Mouse (Mus musculus) MEL (cell line): Measurements from ENCODE around the gene Smarcc2. TPM values are rescaled to one million over a fixed set of nuclear protein-coding genes. Genes with fewer than 3 reads are reported as not detected.

ENCODE experiments used
- DNase-seq: peaks from one replicate; pipeline ENCODE4 v3.0.0; 2011; ENCODE audit warnings: low read depth, low spot score
- H3K27ac ChIP-seq: 2 replicates; pipeline ENCODE4 v1.5.1; 2012; ENCODE audit warnings: low read depth, mild to moderate bottlenecking, control low read depth, low read length, moderate library complexity; ENCODE audit not compliant: control insufficient read depth
- H3K27me3 ChIP-seq, 2 experiments: fragments of 150-350 bp in 1 of 2; sonication (generic) in 1 of 2; 2 replicates each; pipeline ENCODE4 v1.6.1; 2012; ENCODE audit warnings: low read length in 2 of 2, mild to moderate bottlenecking in 2 of 2, improper control_type of control experiment in 1 of 2, moderate library complexity in 1 of 2; ENCODE audit not compliant: insufficient read depth in 2 of 2, control insufficient read depth in 1 of 2
- H3K36me3 ChIP-seq, 2 experiments: 2 replicates each; pipeline ENCODE4 v1.6.1; 2012 to 2014; ENCODE audit warnings: low read length in 2 of 2, improper control_type of control experiment in 1 of 2, inconsistent platforms in 1 of 2, mild to moderate bottlenecking in 1 of 2; ENCODE audit not compliant: insufficient read depth in 2 of 2, control insufficient read depth in 1 of 2
- H3K4me1 ChIP-seq, 2 experiments: fragments of 150-350 bp in 1 of 2; sonication (generic) in 1 of 2; 2 replicates each; pipeline ENCODE4 v1.6.1; 2012; ENCODE audit warnings: low read length in 2 of 2, improper control_type of control experiment in 1 of 2, mild to moderate bottlenecking in 1 of 2; ENCODE audit not compliant: insufficient read depth in 2 of 2, control insufficient read depth in 1 of 2
- H3K4me3 ChIP-seq, 2 experiments: fragments of 150-350 bp in 1 of 2; sonication (generic) in 1 of 2; 2 replicates each; pipeline ENCODE4 v1.5.1; 2012; ENCODE audit warnings: low read depth in 2 of 2, low read length in 2 of 2, mild to moderate bottlenecking in 2 of 2, moderate library complexity in 2 of 2, control low read depth in 1 of 2, improper control_type of control experiment in 1 of 2; ENCODE audit not compliant: control insufficient read depth in 1 of 2, insufficient read depth in 1 of 2
- H3K79me2 ChIP-seq: 2 replicates; pipeline ENCODE4 v1.6.1; 2012; ENCODE audit warnings: mild to moderate bottlenecking, low read length, moderate library complexity; ENCODE audit not compliant: control insufficient read depth, poor library complexity, insufficient read depth
- H3K9ac ChIP-seq: 2 replicates; pipeline ENCODE4 v1.6.1; 2012; ENCODE audit warnings: low read depth, mild to moderate bottlenecking, control low read depth, low read length, moderate library complexity; ENCODE audit not compliant: control insufficient read depth, poor library complexity, severe bottlenecking
- H3K9me3 ChIP-seq: fragments of 150-350 bp; sonication (generic); replicated peaks from 2 replicates; pipeline ENCODE4 v1.6.1; 2012; ENCODE audit warnings: mild to moderate bottlenecking, low read length, improper control_type of control experiment, moderate library complexity; ENCODE audit not compliant: insufficient read depth
- BHLHE40 ChIP-seq: IDR thresholded peaks from 2 replicates; pipeline ENCODE4 v1.6.1; 2012; ENCODE audit warnings: low read depth, mild to moderate bottlenecking, inconsistent platforms, low read length, improper control_type of control experiment, borderline replicate concordance
- CTCF ChIP-seq, 3 experiments: IDR thresholded peaks in 2 of 3; conservative IDR thresholded peaks in 1 of 3; 2 replicates each; pipeline ENCODE4 v1.5.1; 2011 to 2012; ENCODE audit warnings: low read length in 3 of 3, low read depth in 2 of 3, mild to moderate bottlenecking in 2 of 3, improper control_type of control experiment in 1 of 3, inconsistent platforms in 1 of 3, mixed read lengths in 1 of 3, moderate library complexity in 1 of 3; ENCODE audit not compliant: control insufficient read depth in 1 of 3, insufficient read depth in 1 of 3, poor library complexity in 1 of 3, severe bottlenecking in 1 of 3
- EP300 ChIP-seq, 2 experiments: IDR thresholded peaks; 2 replicates each; pipeline ENCODE4 v1.6.1; 2011; ENCODE audit warnings: improper control_type of control experiment in 2 of 2, low read length in 2 of 2, low read depth in 1 of 2, mild to moderate bottlenecking in 1 of 2
- ETS1 ChIP-seq: IDR thresholded peaks from 2 replicates; pipeline ENCODE4 v1.6.1; 2012; ENCODE audit warnings: low read depth, mild to moderate bottlenecking, inconsistent platforms, low read length, improper control_type of control experiment, moderate library complexity
- GATA1 ChIP-seq: IDR thresholded peaks from 2 replicates; pipeline ENCODE4 v1.6.1; 2011; ENCODE audit warnings: low read depth, low read length, improper control_type of control experiment
- HCFC1 ChIP-seq: IDR thresholded peaks from 2 replicates; pipeline ENCODE4 v1.6.1; 2012; ENCODE audit warnings: low read depth, mild to moderate bottlenecking, inconsistent platforms, low read length, improper control_type of control experiment, moderate library complexity
- MAFK ChIP-seq: IDR thresholded peaks from 2 replicates; pipeline ENCODE4 v1.6.1; 2011; ENCODE audit warnings: low read depth, mild to moderate bottlenecking, low read length, improper control_type of control experiment, borderline replicate concordance
- NELFE ChIP-seq: IDR thresholded peaks from 2 replicates; pipeline ENCODE4 v1.6.1; 2011; ENCODE audit warnings: low read depth, low read length, improper control_type of control experiment
- NRF1 ChIP-seq: IDR thresholded peaks from 2 replicates; pipeline ENCODE4 v1.6.1; 2014; ENCODE audit warnings: low read depth, mild to moderate bottlenecking, inconsistent platforms, low read length, improper control_type of control experiment, moderate library complexity; ENCODE audit not compliant: poor library complexity, insufficient read depth, severe bottlenecking
- POLR2A ChIP-seq, 2 experiments: IDR thresholded peaks; 2 replicates each; pipeline ENCODE4 v1.6.1; 2011 to 2012; ENCODE audit warnings: low read length in 2 of 2, mild to moderate bottlenecking in 2 of 2, control low read depth in 1 of 2, improper control_type of control experiment in 1 of 2, low read depth in 1 of 2, moderate library complexity in 1 of 2; ENCODE audit not compliant: control insufficient read depth in 1 of 2, insufficient read depth in 1 of 2, poor library complexity in 1 of 2
- USF2 ChIP-seq, 2 experiments: IDR thresholded peaks; 2 replicates each; pipeline ENCODE4 v1.6.1; 2011 to 2012; ENCODE audit warnings: improper control_type of control experiment in 2 of 2, low read length in 2 of 2, borderline replicate concordance in 1 of 2, inconsistent platforms in 1 of 2, low read depth in 1 of 2, mild to moderate bottlenecking in 1 of 2; ENCODE audit not compliant: insufficient read depth in 1 of 2
- ZKSCAN1 ChIP-seq: IDR thresholded peaks from 2 replicates; pipeline ENCODE4 v1.6.1; 2012; ENCODE audit warnings: low read depth, mild to moderate bottlenecking, inconsistent platforms, low read length, improper control_type of control experiment, moderate library complexity
- polyA plus RNA-seq, 2 experiments: library from polyadenylated mRNA; stranded (reverse) in 1 of 2; unstranded in 1 of 2; fragments of >175 nt in 1 of 2; fragments of >200 nt in 1 of 2; gene quantifications; 2 replicates each; pipeline versions ENCODE4 v1.2.1 to v1.2.4; 2012; ENCODE audit warnings: low replicate concordance in 2 of 2, low read depth in 1 of 2; ENCODE audit not compliant: insufficient read length in 2 of 2, insufficient read depth in 1 of 2, missing spikeins in 1 of 2
- total RNA-seq: library from RNA; depleted of rRNA; stranded (reverse); fragments of 300-350 nt; gene quantifications from 2 replicates; pipeline ENCODE4 v1.2.3, GENCODE M21; 2012

The Smarcc2 gene
- total and polyA plus RNA-seq, 3 experiments: 24.8 to 226 (median 68.8) TPM

DNA sequence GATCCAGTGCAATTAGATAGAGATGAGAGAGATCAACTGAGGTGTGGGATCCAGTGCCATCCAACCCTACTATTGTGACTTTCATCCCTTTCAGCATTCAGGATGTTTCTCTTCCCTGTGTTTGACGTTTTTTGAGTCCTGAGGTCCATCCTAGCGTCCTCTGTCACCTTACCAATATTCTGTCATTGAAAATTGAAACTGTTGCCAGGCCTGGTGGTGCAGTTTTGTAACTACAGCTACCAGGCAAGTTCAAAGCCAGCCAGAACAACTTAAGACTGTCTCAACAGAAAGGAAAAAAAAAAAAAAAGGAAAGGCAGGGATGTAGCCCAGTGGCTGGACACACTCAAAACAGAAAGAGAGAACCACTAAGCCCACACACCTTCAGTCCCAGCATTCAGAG is 36.2 kb downstream of the Smarcc2 start:
- no peaks in the 10 kb centered on the region for H3K27me3 ChIP-seq
- peaks cover 36% of the 10 kb centered on the region for H3K79me2 ChIP-seq
- peak; percentile 59 for DNase-seq
- TF ChIP-seq EP300 (IDR thresholded peaks at IDR 0.05; ENCODE audit: low read depth in 1 of 2, low read length in 2 of 2) (no peak), NELFE (no peak), CTCF (IDR thresholded peaks at IDR 0.05 in 2 of 3, conservative IDR thresholded peaks at IDR 0.05 in 1 of 3; ENCODE audit: control insufficient read depth in 1 of 3, insufficient read depth in 1 of 3, low read depth in 2 of 3, low read length in 3 of 3, poor library complexity in 1 of 3, severe bottlenecking in 1 of 3) (peak in 1 of 3 experiments; percentile 21; a peak in 1 of 6 replicates)
- TF ChIP-seq, all 39 proteins: peak for 1
- Histone ChIP-seq H3K36me3 (peaks cover 5 to 24% of the 10 kb centered on the region in 2 experiments), H3K4me3 (peak overlapping the region; percentile 64 to 79), H3K9ac (peak overlapping the region; percentile 86), H3K9me3 (no peaks in the 10 kb centered on the region), H3K27ac (peak overlapping the region; percentile 77), H3K4me1 (peaks cover 17 to 34% of the 10 kb centered on the region in 2 experiments)

DNA sequence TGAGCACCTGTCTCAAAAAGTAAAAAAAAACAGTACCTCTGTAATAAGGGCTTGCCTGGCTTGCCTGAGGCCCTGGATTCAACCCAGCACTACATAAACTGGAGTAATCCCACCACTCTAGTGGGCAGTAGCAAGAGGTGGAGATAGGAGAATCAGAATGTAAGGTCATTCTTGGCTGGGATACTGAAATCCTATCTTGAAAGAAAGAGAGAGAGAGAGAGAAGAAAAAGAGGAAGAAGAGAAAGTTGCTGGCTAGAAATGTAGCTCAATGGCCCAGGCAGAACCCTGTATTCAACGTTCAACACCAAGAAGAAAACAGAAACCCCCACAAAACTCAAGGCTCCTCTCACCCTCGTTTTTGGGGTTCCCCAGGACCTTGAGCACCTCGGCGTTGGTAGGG is 36.9 kb downstream of the Smarcc2 start:
- TF ChIP-seq USF2 (IDR thresholded peaks at IDR 0.05; ENCODE audit: borderline replicate concordance in 1 of 2, insufficient read depth in 1 of 2, low read depth in 1 of 2, low read length in 2 of 2) (no peak), NELFE (no peak), NRF1 (no peak), ETS1 (peak; percentile 24), ZKSCAN1 (no peak), MAFK (no peak), EP300 (IDR thresholded peaks at IDR 0.05; ENCODE audit: low read depth in 1 of 2, low read length in 2 of 2) (peak in 1 of 2 experiments; percentile 63; a peak in 2 of 4 replicates), HCFC1 (peak; percentile 31; the same call in 1 of the 2 replicates), BHLHE40 (no peak), POLR2A (IDR thresholded peaks at IDR 0.05; ENCODE audit: control insufficient read depth in 1 of 2, insufficient read depth in 1 of 2, low read depth in 1 of 2, low read length in 2 of 2, poor library complexity in 1 of 2) (no peak)
- H3K9ac ChIP-seq: peak overlapping the region; percentile 59
- 0 out of 4 replicates have a peak overlapping the region, but pooled peaks of 1 of the 2 experiments have one; percentile 17 for H3K4me3 ChIP-seq
- peaks cover 17 to 34% of the 10 kb centered on the region in 2 experiments for H3K4me1 ChIP-seq
- peaks cover 36% of the 10 kb centered on the region for H3K79me2 ChIP-seq
- no peaks in the 10 kb centered on the region for H3K9me3 ChIP-seq
- peak; percentile 66 for DNase-seq
- H3K27ac ChIP-seq: peak overlapping the region; percentile 73
- H3K36me3 ChIP-seq: peaks cover 2 to 24% of the 10 kb centered on the region in 2 experiments; a peak in 3 of 4 replicates
- no peaks in the 10 kb centered on the region for H3K27me3 ChIP-seq

DNA sequence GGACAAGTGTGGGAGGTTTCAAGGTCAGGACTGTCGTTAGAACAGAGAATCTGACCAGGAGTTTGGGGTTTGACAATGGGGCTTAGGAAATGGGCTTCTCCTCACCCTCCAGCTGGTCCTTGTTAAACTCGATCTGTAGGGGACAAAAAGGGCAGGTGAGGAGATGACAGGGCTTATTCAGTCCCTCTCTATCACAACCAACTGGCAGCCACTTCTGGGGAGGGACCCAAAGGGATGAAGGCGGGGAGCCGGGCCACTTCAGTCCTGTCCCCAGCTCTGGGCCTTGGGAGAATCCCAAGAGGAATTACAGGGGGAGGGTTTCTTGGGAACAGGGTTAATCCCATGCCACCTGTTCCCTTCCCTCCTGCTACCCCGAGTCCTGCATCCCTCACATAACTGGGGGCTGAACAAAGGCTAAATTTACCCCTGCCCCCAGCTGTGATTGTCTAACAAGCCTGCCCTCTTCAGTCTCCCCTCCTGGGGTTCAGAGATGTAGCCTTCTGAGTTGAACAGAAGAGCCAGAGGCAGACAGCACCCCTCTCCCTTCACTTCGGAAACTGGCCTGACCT is 37.5 kb downstream of the Smarcc2 start:
- Histone ChIP-seq H3K4me3 (no peak overlapping the region; a peak in 1 of 4 replicates), H3K36me3 (peaks cover 0 to 21% of the 10 kb centered on the region in 2 experiments; a peak in 2 of 4 replicates), H3K4me1 (peaks cover 17 to 34% of the 10 kb centered on the region in 2 experiments), H3K9me3 (no peaks in the 10 kb centered on the region), H3K79me2 (peaks cover 32% of the 10 kb centered on the region), H3K27me3 (no peaks in the 10 kb centered on the region), H3K27ac (peak overlapping the region; percentile 73), H3K9ac (peak overlapping the region; percentile 59)
- TF ChIP-seq ETS1 (no peak), GATA1 (no peak)
- DNase-seq: no peak
